Mouse (Mus musculus): ENCODE data around the gene Pdcd1lg2. TPM values are rescaled to one million over a fixed set of nuclear protein-coding genes. Genes with fewer than 3 reads are reported as not detected.

Pdcd1lg2 gene
- polyA plus RNA-seq, 1 experiment: not detected

- Histone ChIP-seq H3K4me1 (ENCODE audit: control insufficient read depth, insufficient read depth, low read length) (no peaks in the 10 kb centered on the region), H3K27me3 (ENCODE audit: control insufficient read depth, insufficient read depth, low read length) (no peaks in the 10 kb centered on the region), H3K4me3 (replicated peaks; ENCODE audit: insufficient read depth, low read depth, low read length) (no peak overlapping the region), H3K27ac (ENCODE audit: insufficient read depth, low read length) (no peak overlapping the region)
- DNase-seq: no peak
- TF ChIP-seq POLR2A (IDR thresholded peaks at IDR 0.05; ENCODE audit: borderline replicate concordance, insufficient read depth, low read length) (no peak), CTCF (IDR thresholded peaks at IDR 0.05; ENCODE audit: borderline replicate concordance, insufficient read depth, low read depth, low read length) (no peak)
- 38% methylated on average over 7 of the region's 7 CpGs for whole genome bisulfite sequencing
Measured at GRCm38 (mm10) chr19:29508208-29508607, 97.5 kb downstream of the Pdcd1lg2 start.

- 79% methylated on average over 7 of the region's 7 CpGs for WGBS
- no peak for TF ChIP-seq POLR2A (IDR thresholded peaks at IDR 0.05; ENCODE audit: borderline replicate concordance, insufficient read depth, low read length)
- TF ChIP-seq CTCF (IDR thresholded peaks at IDR 0.05; ENCODE audit: borderline replicate concordance, insufficient read depth, low read depth, low read length): no peak
Measured at GRCm38 (mm10) chr19:29509857-29510256, 99.1 kb downstream of the Pdcd1lg2 start.

GRCm38 (mm10) chr19:29511826-29512225 lies 101.1 kb downstream of the Pdcd1lg2 start:
- no peak for TF ChIP-seq CTCF (IDR thresholded peaks at IDR 0.05; ENCODE audit: borderline replicate concordance, insufficient read depth, low read depth, low read length)
- TF ChIP-seq POLR2A (IDR thresholded peaks at IDR 0.05; ENCODE audit: borderline replicate concordance, insufficient read depth, low read length): no peak
- no peaks in the 10 kb centered on the region for H3K27me3 ChIP-seq (ENCODE audit: control insufficient read depth, insufficient read depth, low read length)
- H3K4me1 ChIP-seq (ENCODE audit: control insufficient read depth, insufficient read depth, low read length): no peaks in the 10 kb centered on the region
- H3K27ac ChIP-seq (ENCODE audit: insufficient read depth, low read length): no peak overlapping the region
- WGBS: 38% methylated on average over 2 of the region's 2 CpGs
- no peak overlapping the region for H3K4me3 ChIP-seq (replicated peaks; ENCODE audit: insufficient read depth, low read depth, low read length)
- no peak for DNase-seq

More at GRCm38 (mm10) chr19:29509857-29510256, 99.1 kb downstream of the Pdcd1lg2 start:
- Histone ChIP-seq H3K27me3 (ENCODE audit: control insufficient read depth, insufficient read depth, low read length) (no peaks in the 10 kb centered on the region), H3K27ac (ENCODE audit: insufficient read depth, low read length) (no peak overlapping the region), H3K4me3 (replicated peaks; ENCODE audit: insufficient read depth, low read depth, low read length) (no peak overlapping the region), H3K4me1 (ENCODE audit: control insufficient read depth, insufficient read depth, low read length) (no peaks in the 10 kb centered on the region)
- DNase-seq: no peak

GRCm38 (mm10) chr19:29513111-29513766 lies 102.5 kb downstream of the Pdcd1lg2 start:
- 46% methylated on average over 2 of the region's 2 CpGs for WGBS
- TF ChIP-seq CTCF (IDR thresholded peaks at IDR 0.05; ENCODE audit: borderline replicate concordance, insufficient read depth, low read depth, low read length): no peak
- Histone ChIP-seq H3K4me1 (ENCODE audit: control insufficient read depth, insufficient read depth, low read length) (no peaks in the 10 kb centered on the region), H3K27me3 (ENCODE audit: control insufficient read depth, insufficient read depth, low read length) (no peaks in the 10 kb centered on the region), H3K4me3 (replicated peaks; ENCODE audit: insufficient read depth, low read depth, low read length) (no peak overlapping the region), H3K27ac (ENCODE audit: insufficient read depth, low read length) (no peak overlapping the region)
- DNase-seq: no peak

- Histone ChIP-seq H3K27ac (ENCODE audit: insufficient read depth, low read length) (no peak overlapping the region), H3K4me3 (replicated peaks; ENCODE audit: insufficient read depth, low read depth, low read length) (no peak overlapping the region), H3K4me1 (ENCODE audit: control insufficient read depth, insufficient read depth, low read length) (no peaks in the 10 kb centered on the region), H3K27me3 (ENCODE audit: control insufficient read depth, insufficient read depth, low read length) (no peaks in the 10 kb centered on the region)
- WGBS: 85% methylated on average over 3 of the region's 3 CpGs
- DNase-seq: no peak
- TF ChIP-seq POLR2A (IDR thresholded peaks at IDR 0.05; ENCODE audit: borderline replicate concordance, insufficient read depth, low read length): no peak
Measured at GRCm38 (mm10) chr19:29514130-29514529, 103.4 kb downstream of the Pdcd1lg2 start.

GRCm38 (mm10) chr19:29515386-29515785 lies 104.7 kb downstream of the Pdcd1lg2 start:
- Histone ChIP-seq H3K4me3 (replicated peaks; ENCODE audit: insufficient read depth, low read depth, low read length) (no peak overlapping the region), H3K4me1 (ENCODE audit: control insufficient read depth, insufficient read depth, low read length) (no peaks in the 10 kb centered on the region), H3K27me3 (ENCODE audit: control insufficient read depth, insufficient read depth, low read length) (no peaks in the 10 kb centered on the region), H3K27ac (ENCODE audit: insufficient read depth, low read length) (no peak overlapping the region)
- DNase-seq: no peak
- 95% methylated on average over 3 of the region's 3 CpGs for WGBS
- no peak for TF ChIP-seq CTCF (IDR thresholded peaks at IDR 0.05; ENCODE audit: borderline replicate concordance, insufficient read depth, low read depth, low read length)
- TF ChIP-seq POLR2A (IDR thresholded peaks at IDR 0.05; ENCODE audit: borderline replicate concordance, insufficient read depth, low read length): no peak

- TF ChIP-seq POLR2A (IDR thresholded peaks at IDR 0.05; ENCODE audit: borderline replicate concordance, insufficient read depth, low read length) (no peak), CTCF (IDR thresholded peaks at IDR 0.05; ENCODE audit: borderline replicate concordance, insufficient read depth, low read depth, low read length) (no peak)
- 80% methylated on average over 10 of the region's 10 CpGs for WGBS
- H3K27me3 ChIP-seq (ENCODE audit: control insufficient read depth, insufficient read depth, low read length): no peaks in the 10 kb centered on the region
Measured at GRCm38 (mm10) chr19:29515991-29516390, 105.3 kb downstream of the Pdcd1lg2 start.

GRCm38 (mm10) chr19:29518409-29518808 lies 107.7 kb downstream of the Pdcd1lg2 start:
- H3K4me3 ChIP-seq (replicated peaks; ENCODE audit: insufficient read depth, low read depth, low read length): no peak overlapping the region
- no peaks in the 10 kb centered on the region for H3K4me1 ChIP-seq (ENCODE audit: control insufficient read depth, insufficient read depth, low read length)
- DNase-seq: no peak
- TF ChIP-seq CTCF (IDR thresholded peaks at IDR 0.05; ENCODE audit: borderline replicate concordance, insufficient read depth, low read depth, low read length): no peak
- no peak for TF ChIP-seq POLR2A (IDR thresholded peaks at IDR 0.05; ENCODE audit: borderline replicate concordance, insufficient read depth, low read length)
- H3K27ac ChIP-seq (ENCODE audit: insufficient read depth, low read length): no peak overlapping the region
- no peaks in the 10 kb centered on the region for H3K27me3 ChIP-seq (ENCODE audit: control insufficient read depth, insufficient read depth, low read length)
- 86% methylated on average over 7 of the region's 7 CpGs for WGBS

More at GRCm38 (mm10) chr19:29515991-29516390, 105.3 kb downstream of the Pdcd1lg2 start:
- no peak for DNase-seq
- H3K4me1 ChIP-seq (ENCODE audit: control insufficient read depth, insufficient read depth, low read length): no peaks in the 10 kb centered on the region
- no peak overlapping the region for H3K27ac ChIP-seq (ENCODE audit: insufficient read depth, low read length)
- no peak overlapping the region for H3K4me3 ChIP-seq (replicated peaks; ENCODE audit: insufficient read depth, low read depth, low read length)
